Mouse (Mus musculus): ENCODE data around the gene Cmtm3. TPM values are rescaled to one million over a fixed set of nuclear protein-coding genes. Genes with fewer than 3 reads are reported as not detected.

Gene Cmtm3
- polyA plus RNA-seq, 1 experiment from 2014 or later = 75.8 TPM

DNA sequence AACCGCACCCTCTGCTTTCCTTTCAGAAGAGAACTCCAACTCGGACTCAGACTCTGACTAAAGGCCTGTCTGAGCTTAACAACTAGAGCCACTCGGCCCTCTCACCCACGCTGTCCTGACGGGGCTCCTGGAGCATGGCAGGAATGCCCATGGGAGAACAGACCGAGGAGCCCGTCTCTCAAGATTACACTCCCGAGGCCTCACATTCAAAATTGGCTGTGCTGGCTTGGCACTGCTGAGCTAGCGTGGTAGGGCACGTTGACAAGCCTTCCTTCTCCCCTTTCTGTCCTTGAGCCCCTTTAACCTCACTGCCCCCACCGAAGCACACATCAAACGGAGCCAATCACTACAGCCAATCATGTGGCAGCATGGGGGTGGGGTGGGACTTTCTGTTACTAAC, 7.5 kb downstream of the Cmtm3 start:
- H3K9ac ChIP-seq (ENCODE audit: low read length) = no peak overlapping the region
- H3K36me3 ChIP-seq (ENCODE audit: control insufficient read depth, insufficient read depth, low read length) = 0 out of 2 replicates have a peak, but pooled peaks cover 2% of the 10 kb centered on the region
- ATAC-seq (ENCODE audit: insufficient number of reproducible peaks, low FRiP score, low TSS enrichment, low read depth) (no peak), DNase-seq (ENCODE audit: low spot score) (no peak)
- no peak overlapping the region for H3K4me3 ChIP-seq (ENCODE audit: low read depth, low read length)
- 58% methylated on average over 12 of the region's 12 CpGs for WGBS
- no peaks in the 10 kb centered on the region for H3K4me1 ChIP-seq (ENCODE audit: control insufficient read depth, insufficient read depth, low read length)
- no peak overlapping the region for H3K4me2 ChIP-seq (ENCODE audit: low read depth, severe bottlenecking)
- H3K27ac ChIP-seq (replicated peaks; ENCODE audit: low read depth, low read length) = no peak overlapping the region
- H3K9me3 ChIP-seq (ENCODE audit: control insufficient read depth, low read length) = no peaks in the 10 kb centered on the region
- H3K27me3 ChIP-seq (ENCODE audit: control insufficient read depth, insufficient read depth, low read length) = no peaks in the 10 kb centered on the region

DNA sequence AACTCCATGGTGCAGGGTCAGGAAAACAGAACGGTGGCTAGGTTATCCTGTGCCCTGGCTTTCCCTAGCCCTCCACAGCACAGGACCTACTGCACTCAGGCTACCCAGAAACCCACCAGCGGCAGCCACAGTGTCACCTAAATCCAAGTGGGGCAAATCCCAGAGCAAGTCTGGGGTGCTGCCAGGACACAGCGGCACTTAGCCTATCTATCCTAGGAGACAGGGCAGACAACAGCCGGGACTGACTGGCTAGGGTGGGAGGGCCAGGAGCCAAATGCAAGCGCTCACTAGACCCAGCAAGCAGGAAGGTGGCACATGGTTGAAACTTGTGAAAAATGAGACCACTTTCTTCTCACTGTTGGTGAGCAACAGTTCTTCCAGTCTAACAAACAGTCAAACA, 9.8 kb downstream of the Cmtm3 start:
- H3K4me1 ChIP-seq (ENCODE audit: control insufficient read depth, insufficient read depth, low read length) = no peaks in the 10 kb centered on the region
- WGBS = 88% methylated on average over 5 of the region's 5 CpGs
- no peak overlapping the region for H3K9ac ChIP-seq (ENCODE audit: low read length)
- no peaks in the 10 kb centered on the region for H3K27me3 ChIP-seq (ENCODE audit: control insufficient read depth, insufficient read depth, low read length)
- no peak overlapping the region for H3K27ac ChIP-seq (replicated peaks; ENCODE audit: low read depth, low read length)
- 0 out of 2 replicates have a peak, but pooled peaks cover 2% of the 10 kb centered on the region for H3K36me3 ChIP-seq (ENCODE audit: control insufficient read depth, insufficient read depth, low read length)
- H3K4me3 ChIP-seq (ENCODE audit: low read depth, low read length) = no peak overlapping the region
- no peaks in the 10 kb centered on the region for H3K9me3 ChIP-seq (ENCODE audit: control insufficient read depth, low read length)
- H3K4me2 ChIP-seq (ENCODE audit: low read depth, severe bottlenecking) = no peak overlapping the region
- DNase-seq (ENCODE audit: low spot score) (no peak), ATAC-seq (ENCODE audit: insufficient number of reproducible peaks, low FRiP score, low TSS enrichment, low read depth) (no peak)

DNA sequence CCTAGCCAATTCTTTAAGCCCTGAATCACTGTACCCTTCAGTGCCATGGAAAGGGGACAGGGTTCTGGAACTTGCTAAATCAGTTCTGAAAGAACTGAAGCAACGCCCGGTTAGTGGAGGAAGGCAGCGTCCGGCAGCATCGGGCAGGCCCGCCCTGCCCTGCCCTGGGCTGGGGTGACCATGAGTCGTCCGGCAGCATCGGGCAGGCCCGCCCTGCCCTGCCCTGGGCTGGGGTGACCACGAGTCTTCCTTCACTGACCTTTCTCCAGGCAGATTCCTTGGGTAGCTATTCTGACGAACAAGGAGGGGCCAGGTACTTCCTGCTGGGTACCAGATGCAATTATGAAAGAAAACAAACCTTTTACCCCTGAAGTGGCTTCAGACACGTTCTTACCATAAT, 10.8 kb downstream of the Cmtm3 start:
- 78% methylated on average over 13 of the region's 13 CpGs for WGBS
- ATAC-seq (ENCODE audit: insufficient number of reproducible peaks, low FRiP score, low TSS enrichment, low read depth) (no peak), DNase-seq (ENCODE audit: low spot score) (no peak)
- Histone ChIP-seq H3K9ac (ENCODE audit: low read length) (no peak overlapping the region), H3K4me2 (ENCODE audit: low read depth, severe bottlenecking) (no peak overlapping the region), H3K4me3 (ENCODE audit: low read depth, low read length) (no peak overlapping the region), H3K27ac (replicated peaks; ENCODE audit: low read depth, low read length) (no peak overlapping the region), H3K9me3 (ENCODE audit: control insufficient read depth, low read length) (no peaks in the 10 kb centered on the region), H3K4me1 (ENCODE audit: control insufficient read depth, insufficient read depth, low read length) (no peaks in the 10 kb centered on the region), H3K36me3 (ENCODE audit: control insufficient read depth, insufficient read depth, low read length) (0 out of 2 replicates have a peak, but pooled peaks cover 2% of the 10 kb centered on the region), H3K27me3 (ENCODE audit: control insufficient read depth, insufficient read depth, low read length) (no peaks in the 10 kb centered on the region)

DNA sequence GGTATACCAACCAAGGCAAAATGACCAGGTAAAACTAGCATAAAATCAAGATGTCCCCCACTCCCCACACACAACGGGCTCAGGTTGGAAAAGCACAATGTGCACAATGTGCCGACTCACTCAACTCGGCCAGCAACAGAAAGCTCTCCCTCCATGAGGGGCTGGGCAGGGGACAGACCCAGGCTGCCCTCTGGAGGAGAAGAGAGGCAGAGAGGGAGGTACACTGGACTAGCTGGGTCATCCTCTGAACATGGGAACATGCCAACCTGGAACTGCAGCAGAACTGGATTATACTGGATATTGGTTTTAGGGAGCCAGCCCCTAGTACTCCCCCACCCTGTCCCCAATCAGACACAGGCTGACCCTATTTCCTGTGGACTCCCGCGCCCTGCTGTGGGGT, 14.0 kb downstream of the Cmtm3 start:
- no peak overlapping the region for H3K27ac ChIP-seq (replicated peaks; ENCODE audit: low read depth, low read length)
- WGBS = 78% methylated on average over 5 of the region's 5 CpGs
- DNase-seq (ENCODE audit: low spot score) (no peak), ATAC-seq (ENCODE audit: insufficient number of reproducible peaks, low FRiP score, low TSS enrichment, low read depth) (no peak)
- H3K4me3 ChIP-seq (ENCODE audit: low read depth, low read length) = no peak overlapping the region
- no peaks in the 10 kb centered on the region for H3K27me3 ChIP-seq (ENCODE audit: control insufficient read depth, insufficient read depth, low read length)
- H3K4me1 ChIP-seq (ENCODE audit: control insufficient read depth, insufficient read depth, low read length) = no peaks in the 10 kb centered on the region
- no peak overlapping the region for H3K4me2 ChIP-seq (ENCODE audit: low read depth, severe bottlenecking)
- no peaks in the 10 kb centered on the region for H3K9me3 ChIP-seq (ENCODE audit: control insufficient read depth, low read length)
- no peak overlapping the region for H3K9ac ChIP-seq (ENCODE audit: low read length)
- 0 out of 2 replicates have a peak, but pooled peaks cover 2% of the 10 kb centered on the region for H3K36me3 ChIP-seq (ENCODE audit: control insufficient read depth, insufficient read depth, low read length)

DNA sequence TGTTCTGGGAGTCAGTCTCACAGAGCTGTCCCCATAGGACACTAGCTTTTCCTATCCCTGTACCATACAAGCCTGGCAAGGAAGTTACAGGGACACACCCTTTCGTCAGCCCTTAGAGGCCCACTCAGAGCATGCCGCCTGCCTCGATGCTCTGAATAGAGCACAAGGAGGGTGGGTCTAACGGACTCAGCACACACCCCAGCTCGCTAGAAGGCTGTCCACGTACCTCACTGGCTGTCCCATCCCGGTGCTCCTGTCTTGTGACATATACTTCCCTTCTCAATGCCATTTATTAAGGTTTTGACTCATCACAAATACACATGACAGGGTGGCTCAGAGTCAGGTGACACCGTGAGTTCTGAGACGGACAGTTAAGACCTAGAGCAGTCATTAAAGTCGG, 15.3 kb downstream of the Cmtm3 start:
- Histone ChIP-seq H3K4me2 (ENCODE audit: low read depth, severe bottlenecking) (no peak overlapping the region), H3K27ac (replicated peaks; ENCODE audit: low read depth, low read length) (no peak overlapping the region), H3K4me3 (ENCODE audit: low read depth, low read length) (no peak overlapping the region), H3K9ac (ENCODE audit: low read length) (no peak overlapping the region), H3K9me3 (ENCODE audit: control insufficient read depth, low read length) (no peaks in the 10 kb centered on the region), H3K36me3 (ENCODE audit: control insufficient read depth, insufficient read depth, low read length) (no peaks in the 10 kb centered on the region), H3K27me3 (ENCODE audit: control insufficient read depth, insufficient read depth, low read length) (no peaks in the 10 kb centered on the region), H3K4me1 (ENCODE audit: control insufficient read depth, insufficient read depth, low read length) (no peaks in the 10 kb centered on the region)
- WGBS = 96% methylated on average over 10 of the region's 10 CpGs
- DNase-seq (ENCODE audit: low spot score) = no peak
- peak; percentile 39; the same call in 1 of the 2 replicates for ATAC-seq (ENCODE audit: insufficient number of reproducible peaks, low FRiP score, low TSS enrichment, low read depth)

DNA sequence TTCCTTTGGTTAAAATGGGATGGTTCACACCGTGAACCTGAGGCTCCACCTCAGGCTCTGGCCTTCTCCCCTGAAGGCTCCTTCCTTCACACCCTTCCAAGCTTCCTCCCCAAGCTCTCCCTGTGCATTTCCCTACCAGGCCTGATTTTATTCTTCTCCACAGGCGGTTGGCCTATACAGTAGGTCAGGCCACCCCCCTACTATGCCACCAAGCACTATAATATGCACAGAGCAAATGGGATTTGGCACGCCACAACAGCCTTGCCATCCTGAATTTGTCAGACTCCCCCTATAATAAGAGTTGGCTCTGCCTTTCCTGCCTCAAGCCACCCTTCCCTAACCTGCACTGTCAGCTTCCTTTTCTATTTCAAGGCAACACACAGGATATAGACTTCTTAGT, 19.4 kb downstream of the Cmtm3 start:
- Histone ChIP-seq H3K36me3 (ENCODE audit: control insufficient read depth, insufficient read depth, low read length) (no peaks in the 10 kb centered on the region), H3K4me3 (ENCODE audit: low read depth, low read length) (no peak overlapping the region), H3K27ac (replicated peaks; ENCODE audit: low read depth, low read length) (no peak overlapping the region), H3K4me1 (ENCODE audit: control insufficient read depth, insufficient read depth, low read length) (no peaks in the 10 kb centered on the region), H3K27me3 (ENCODE audit: control insufficient read depth, insufficient read depth, low read length) (no peaks in the 10 kb centered on the region), H3K4me2 (ENCODE audit: low read depth, severe bottlenecking) (no peak overlapping the region), H3K9me3 (ENCODE audit: control insufficient read depth, low read length) (no peaks in the 10 kb centered on the region), H3K9ac (ENCODE audit: low read length) (no peak overlapping the region)
- DNase-seq (ENCODE audit: low spot score) (no peak), ATAC-seq (ENCODE audit: insufficient number of reproducible peaks, low FRiP score, low TSS enrichment, low read depth) (no peak)
- 80% methylated on average over 3 of the region's 3 CpGs for WGBS

DNA sequence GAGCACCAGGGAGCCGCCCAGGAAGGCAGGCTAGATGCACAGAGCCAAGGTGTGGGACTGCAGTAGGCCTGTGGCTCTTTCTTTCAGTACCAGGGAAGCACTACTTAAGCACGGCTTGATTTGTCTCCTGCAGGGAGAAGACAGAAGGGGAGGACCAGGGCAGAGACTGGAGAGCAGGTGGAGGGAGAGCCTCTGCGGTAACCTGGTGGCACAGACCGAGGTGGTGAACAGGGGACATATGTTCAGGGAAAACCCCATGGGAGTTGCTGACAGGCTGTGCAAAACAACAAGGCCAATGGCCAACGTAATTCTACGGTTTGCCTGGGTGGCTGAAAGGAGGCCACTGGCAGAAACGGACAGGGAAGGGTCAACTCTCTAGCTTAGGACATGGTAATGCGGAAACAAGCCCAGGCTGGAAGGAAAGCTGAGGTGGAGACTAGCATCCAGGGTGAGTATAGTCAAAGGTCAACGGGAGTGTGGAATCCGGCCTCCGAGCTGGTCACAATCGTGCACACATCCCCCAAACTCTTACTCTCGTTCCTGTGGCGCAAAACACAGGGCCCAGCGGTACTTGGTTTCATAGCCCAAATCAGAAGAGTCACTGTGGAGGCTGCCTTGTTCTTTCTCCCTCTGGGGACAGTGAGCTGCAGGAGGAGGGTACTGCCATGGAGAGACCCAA, 20.7 kb downstream of the Cmtm3 start:
- Histone ChIP-seq H3K9me3 (ENCODE audit: control insufficient read depth, low read length) (no peaks in the 10 kb centered on the region), H3K4me3 (ENCODE audit: low read depth, low read length) (no peak overlapping the region), H3K27me3 (ENCODE audit: control insufficient read depth, insufficient read depth, low read length) (no peaks in the 10 kb centered on the region), H3K27ac (replicated peaks; ENCODE audit: low read depth, low read length) (no peak overlapping the region), H3K4me1 (ENCODE audit: control insufficient read depth, insufficient read depth, low read length) (no peaks in the 10 kb centered on the region), H3K4me2 (ENCODE audit: low read depth, severe bottlenecking) (no peak overlapping the region), H3K36me3 (ENCODE audit: control insufficient read depth, insufficient read depth, low read length) (no peaks in the 10 kb centered on the region), H3K9ac (ENCODE audit: low read length) (no peak overlapping the region)
- ATAC-seq (ENCODE audit: insufficient number of reproducible peaks, low FRiP score, low TSS enrichment, low read depth) (no peak), DNase-seq (ENCODE audit: low spot score) (no peak)
- WGBS = 82% methylated on average over 15 of the region's 15 CpGs

DNA sequence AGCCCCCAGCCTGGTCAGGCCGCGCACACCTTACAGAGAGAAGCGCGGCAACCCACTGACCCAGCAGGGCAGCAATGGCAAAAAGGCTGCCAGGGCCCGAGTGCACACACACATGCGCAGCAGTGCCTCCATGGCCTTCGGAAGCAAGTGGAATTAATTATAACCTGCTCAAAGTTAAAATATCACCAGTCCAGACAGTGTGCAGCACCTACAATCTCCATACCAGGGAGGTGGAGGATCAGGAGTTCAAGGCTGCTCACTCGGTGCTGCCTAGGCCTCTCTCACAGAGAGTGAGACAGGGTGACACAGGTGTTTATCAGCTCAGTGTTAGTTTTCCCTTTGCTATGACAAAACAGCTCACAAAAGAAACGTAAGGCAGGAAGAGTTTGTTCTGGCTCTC, 26.5 kb downstream of the Cmtm3 start:
- H3K36me3 ChIP-seq (ENCODE audit: control insufficient read depth, insufficient read depth, low read length) = no peaks in the 10 kb centered on the region
- H3K9ac ChIP-seq (ENCODE audit: low read length) = no peak overlapping the region
- H3K4me2 ChIP-seq (ENCODE audit: low read depth, severe bottlenecking) = no peak overlapping the region
- H3K4me1 ChIP-seq (ENCODE audit: control insufficient read depth, insufficient read depth, low read length) = no peaks in the 10 kb centered on the region
- no peak overlapping the region for H3K27ac ChIP-seq (replicated peaks; ENCODE audit: low read depth, low read length)
- H3K4me3 ChIP-seq (ENCODE audit: low read depth, low read length) = no peak overlapping the region
- 87% methylated on average over 9 of the region's 9 CpGs for WGBS
- ATAC-seq (ENCODE audit: insufficient number of reproducible peaks, low FRiP score, low TSS enrichment, low read depth) = no peak
- DNase-seq (ENCODE audit: low spot score) = no peak
- no peaks in the 10 kb centered on the region for H3K27me3 ChIP-seq (ENCODE audit: control insufficient read depth, insufficient read depth, low read length)
- no peaks in the 10 kb centered on the region for H3K9me3 ChIP-seq (ENCODE audit: control insufficient read depth, low read length)

DNA sequence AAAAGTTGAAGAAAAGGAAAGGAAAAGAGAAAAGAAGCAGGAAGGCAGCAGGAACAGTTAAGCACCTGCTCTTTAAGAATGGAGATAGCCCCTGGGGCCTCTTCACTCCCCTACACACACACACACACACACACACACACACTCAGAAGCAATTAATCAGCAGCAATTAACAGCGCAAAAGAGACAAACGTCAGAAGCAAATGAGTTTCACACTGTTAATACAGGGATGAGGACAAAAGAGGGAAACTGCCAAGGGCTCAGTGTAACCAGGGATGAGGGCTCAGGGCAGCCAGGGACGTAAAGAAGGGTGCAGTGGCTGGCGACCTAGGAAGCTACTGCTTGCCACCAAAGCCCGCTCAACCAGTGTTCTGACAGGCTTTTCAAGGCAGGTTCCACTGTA, 28.2 kb downstream of the Cmtm3 start:
- WGBS = 67% methylated on average over 5 of the region's 5 CpGs
- Histone ChIP-seq H3K4me1 (ENCODE audit: control insufficient read depth, insufficient read depth, low read length) (no peaks in the 10 kb centered on the region), H3K36me3 (ENCODE audit: control insufficient read depth, insufficient read depth, low read length) (no peaks in the 10 kb centered on the region), H3K4me2 (ENCODE audit: low read depth, severe bottlenecking) (no peak overlapping the region), H3K9ac (ENCODE audit: low read length) (no peak overlapping the region), H3K27me3 (ENCODE audit: control insufficient read depth, insufficient read depth, low read length) (no peaks in the 10 kb centered on the region), H3K9me3 (ENCODE audit: control insufficient read depth, low read length) (no peaks in the 10 kb centered on the region), H3K27ac (replicated peaks; ENCODE audit: low read depth, low read length) (no peak overlapping the region), H3K4me3 (ENCODE audit: low read depth, low read length) (no peak overlapping the region)
- ATAC-seq (ENCODE audit: insufficient number of reproducible peaks, low FRiP score, low TSS enrichment, low read depth) = no peak
- no peak for DNase-seq (ENCODE audit: low spot score)

Measured in limb, embryonic 11.5 days (tissue).